Mouse (Mus musculus) bone marrow, adult 2 months (tissue): ENCODE data around the gene Erc2.

Experiments
- CTCF ChIP-seq: fragments of 200-500 bp; IDR thresholded peaks from 2 replicates; pipeline ENCODE4 v1.5.1; 2011; ENCODE audit warnings: low read length, control low read depth; ENCODE audit not compliant: control insufficient read depth, insufficient read depth
- POLR2A ChIP-seq: fragments of 200-500 bp; IDR thresholded peaks from 2 replicates; pipeline ENCODE4 v1.6.1; 2011; ENCODE audit warnings: low read depth, mild to moderate bottlenecking, control low read depth, low read length, borderline replicate concordance; ENCODE audit not compliant: control insufficient read depth

DNA sequence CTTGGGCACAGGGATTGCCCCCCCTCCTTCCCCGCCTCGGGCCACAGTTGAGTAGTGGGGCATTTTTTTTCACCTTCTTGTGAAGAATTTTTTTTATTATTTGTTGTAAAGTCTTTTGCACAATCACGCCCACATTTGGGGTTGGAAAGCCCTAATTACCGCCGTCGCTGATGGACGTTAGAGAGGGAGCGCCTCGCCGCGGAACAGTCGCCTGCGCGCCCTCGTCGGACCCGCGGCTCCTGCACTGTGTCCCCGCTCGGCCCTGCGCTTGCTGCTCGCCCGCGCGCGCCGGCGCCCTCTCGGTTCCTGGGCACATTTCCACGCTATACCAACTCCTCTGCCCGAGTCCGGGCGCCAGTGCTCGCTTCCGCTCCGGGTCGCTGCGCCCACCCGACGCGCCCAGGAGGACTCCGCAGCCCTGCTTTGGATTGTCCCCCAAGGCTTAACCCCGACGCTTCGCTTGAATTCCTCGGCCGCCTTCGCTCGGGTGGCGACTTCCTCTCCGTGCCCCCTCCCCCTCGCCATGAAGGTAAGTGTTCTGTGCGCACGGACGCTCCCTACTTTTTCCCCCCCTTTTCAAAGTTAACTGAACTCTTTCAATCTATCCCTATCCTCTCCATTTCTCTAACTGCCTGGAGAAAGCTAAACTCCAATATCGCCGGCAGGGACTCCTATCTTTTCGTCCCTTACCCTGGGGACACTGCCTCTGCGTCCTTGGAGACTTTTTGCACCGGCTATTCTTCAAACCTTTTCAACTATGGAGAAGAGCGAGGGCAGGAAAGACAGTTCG is 883.6 kb downstream of the Erc2 start:
- TF ChIP-seq POLR2A (no peak), CTCF (no peak)
